Mouse (Mus musculus) MN1 (cell line): ENCODE data around the gene Gprin3.

Experiments used
- DNase-seq: peaks from one replicate; pipeline ENCODE4 v3.0.0-alpha.2; 2016; ENCODE audit warnings: low spot score

Gene Gprin3

GRCm38 (mm10) chr6:59425824-59426533 lies at the start of gene Gprin3:
Gene Gprin3 (minus strand): TSS chr6:59426294.
- DNase-seq: no peak

- no peak for DNase-seq
Observed at GRCm38 (mm10) chr6:59458861-59459260, 32.8 kb upstream of the Gprin3 start.

- no peak for DNase-seq
Observed at GRCm38 (mm10) chr6:59456116-59456515, 30.0 kb upstream of the Gprin3 start.

GRCm38 (mm10) chr6:59451348-59451747 lies 25.3 kb upstream of the Gprin3 start:
- no peak for DNase-seq

GRCm38 (mm10) chr6:59445101-59445503 lies 19.0 kb upstream of the Gprin3 start:
- DNase-seq: no peak

GRCm38 (mm10) chr6:59435906-59436305 lies 9.8 kb upstream of the Gprin3 start:
- DNase-seq: no peak

GRCm38 (mm10) chr6:59433116-59433515 lies 7.0 kb upstream of the Gprin3 start:
- no peak for DNase-seq

GRCm38 (mm10) chr6:59426534-59426885 lies 416 bp upstream of the Gprin3 start:
- no peak for DNase-seq

- DNase-seq: no peak
Observed at GRCm38 (mm10) chr6:59424871-59425740, 988 bp downstream of the Gprin3 start.

GRCm38 (mm10) chr6:59423836-59424235 lies 2.3 kb downstream of the Gprin3 start:
- no peak for DNase-seq

- DNase-seq: no peak
Observed at GRCm38 (mm10) chr6:59419264-59419663, 6.8 kb downstream of the Gprin3 start.

- no peak for DNase-seq
Observed at GRCm38 (mm10) chr6:59418659-59419058, 7.4 kb downstream of the Gprin3 start.

GRCm38 (mm10) chr6:59414816-59415215 lies 11.3 kb downstream of the Gprin3 start:
- no peak for DNase-seq

- no peak for DNase-seq
Observed at GRCm38 (mm10) chr6:59412417-59413346, 13.4 kb downstream of the Gprin3 start.

GRCm38 (mm10) chr6:59409001-59409700 lies 16.9 kb downstream of the Gprin3 start:
- no peak for DNase-seq

GRCm38 (mm10) chr6:59407482-59407997 lies 18.6 kb downstream of the Gprin3 start:
- DNase-seq: no peak

- no peak for DNase-seq
Observed at GRCm38 (mm10) chr6:59390208-59390607, 35.9 kb downstream of the Gprin3 start.

- DNase-seq: no peak
Observed at GRCm38 (mm10) chr6:59365300-59365699, 60.8 kb downstream of the Gprin3 start.

GRCm38 (mm10) chr6:59363282-59363681 lies 62.8 kb downstream of the Gprin3 start:
- no peak for DNase-seq

- no peak for DNase-seq
Observed at GRCm38 (mm10) chr6:59354943-59355342, 71.2 kb downstream of the Gprin3 start.

- DNase-seq: no peak
Observed at GRCm38 (mm10) chr6:59351108-59351789, 74.8 kb downstream of the Gprin3 start.
